Mouse (Mus musculus) urinary bladder, postnatal 36 days (tissue): ENCODE measurements around the gene Sel1l3.

ENCODE experiments used
- DNase-seq, 2 experiments: peaks; one replicate each; pipeline ENCODE4 v3.0.0; 2022; ENCODE audit warnings: low spot score in 2 of 2, mixed read lengths in 1 of 2

Gene Sel1l3

GRCm38 (mm10) chr5:53087452-53087851 is 126.3 kb downstream of the Sel1l3 start:
- no peak for DNase-seq

GRCm38 (mm10) chr5:53078453-53078852 is 135.3 kb downstream of the Sel1l3 start:
- no peak for DNase-seq

- DNase-seq, result no peak
Measured at GRCm38 (mm10) chr5:53074553-53074952, 139.2 kb downstream of the Sel1l3 start.

- no peak for DNase-seq
Measured at GRCm38 (mm10) chr5:53061532-53062130, 152.1 kb downstream of the Sel1l3 start.
